Mouse (Mus musculus) heart, postnatal 0 days (tissue): ENCODE results near the gene Brinp1.

Source experiments
- CTCF ChIP-seq: IDR thresholded peaks from 2 replicates; pipeline ENCODE4 v1.5.1; 2016; ENCODE audit warnings: antibody characterized with exemption, control low read depth, low read depth
- EP300 ChIP-seq: IDR thresholded peaks from 2 replicates; pipeline ENCODE4 v1.6.1; 2016; ENCODE audit warnings: antibody characterized with exemption, low read depth

DNA sequence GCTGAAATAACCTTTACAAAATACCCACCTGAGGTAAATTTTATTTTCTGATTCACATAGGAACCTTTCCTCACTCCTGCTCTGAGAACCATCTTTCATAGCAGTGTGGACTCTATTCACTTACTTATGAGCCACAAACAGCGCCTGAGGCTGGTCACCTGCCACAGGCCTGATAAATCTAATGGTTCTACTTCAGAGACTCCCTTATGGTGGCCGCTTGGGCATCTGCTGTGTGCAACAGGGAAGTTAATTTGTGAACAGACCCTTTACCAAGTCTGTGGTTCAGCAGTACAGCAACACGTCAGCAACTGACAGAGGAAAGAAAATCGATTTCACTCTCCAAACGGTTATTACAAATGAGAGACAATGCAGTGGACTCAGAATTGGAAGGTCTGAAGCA is 164.2 kb downstream of the Brinp1 start:
- TF ChIP-seq EP300 (no peak), CTCF (no peak)
